Mouse (Mus musculus): ENCODE data around the gene Tshz2.
A peak's percentile ranks its signal among the peaks of the same experiment; 100 is the strongest.

Tshz2 gene

GRCm38 (mm10) chr2:169702725-169703486 lies 70.1 kb downstream of the Tshz2 start:
- no peak for DNase-seq

GRCm38 (mm10) chr2:169721793-169722326 lies 89.0 kb downstream of the Tshz2 start:
- DNase-seq: no peak

GRCm38 (mm10) chr2:169722341-169722740 lies 89.5 kb downstream of the Tshz2 start:
- DNase-seq: no peak

- DNase-seq: peak; percentile 57 to 79
These were observed 91.0 kb downstream of the Tshz2 start for GRCm38 (mm10) chr2:169723645-169724462.

GRCm38 (mm10) chr2:169728651-169729280 lies 96.0 kb downstream of the Tshz2 start:
- DNase-seq: peak; percentile 55 to 83

GRCm38 (mm10) chr2:169730551-169730996 lies 97.8 kb downstream of the Tshz2 start:
- no peak for DNase-seq

GRCm38 (mm10) chr2:169734053-169734452 lies 101.2 kb downstream of the Tshz2 start:
- no peak for DNase-seq

- DNase-seq: no peak
These were observed 102.9 kb downstream of the Tshz2 start for GRCm38 (mm10) chr2:169735475-169736406.

GRCm38 (mm10) chr2:169740996-169741395 lies 108.2 kb downstream of the Tshz2 start:
- no peak for DNase-seq

GRCm38 (mm10) chr2:169742791-169743190 lies 110.0 kb downstream of the Tshz2 start:
- no peak for DNase-seq

- DNase-seq: no peak
These were observed 110.5 kb downstream of the Tshz2 start for GRCm38 (mm10) chr2:169743294-169743693.

- no peak for DNase-seq
These were observed 111.1 kb downstream of the Tshz2 start for GRCm38 (mm10) chr2:169743910-169744309.

- no peak for DNase-seq
These were observed 114.4 kb downstream of the Tshz2 start for GRCm38 (mm10) chr2:169747114-169747642.

- DNase-seq: no peak
These were observed 116.6 kb downstream of the Tshz2 start for GRCm38 (mm10) chr2:169749331-169749945.

- peak; percentile 38 to 56 for DNase-seq
These were observed 118.0 kb downstream of the Tshz2 start for GRCm38 (mm10) chr2:169750574-169751491.

GRCm38 (mm10) chr2:169752126-169752525 lies 119.3 kb downstream of the Tshz2 start:
- DNase-seq: no peak

GRCm38 (mm10) chr2:169753432-169753831 lies 120.6 kb downstream of the Tshz2 start:
- no peak for DNase-seq

GRCm38 (mm10) chr2:169755091-169755490 lies 122.3 kb downstream of the Tshz2 start:
- DNase-seq: no peak

- no peak for DNase-seq
These were observed 125.3 kb downstream of the Tshz2 start for GRCm38 (mm10) chr2:169758120-169758519.

GRCm38 (mm10) chr2:169760117-169760516 lies 127.3 kb downstream of the Tshz2 start:
- no peak for DNase-seq

Data from lung, postnatal 4 days (tissue).